Mouse (Mus musculus) lung, embryonic 14.5 days (tissue): Measurements from ENCODE around the gene Dnm1. TPM values are rescaled to one million over a fixed set of nuclear protein-coding genes. Genes with fewer than 3 reads are reported as not detected.

ENCODE experiments used
- ATAC-seq: fragments of 200-750 bp; cut with Nextera tagmentation; 2 replicates; pipeline ENCODE4 v1.8.0; 2017; ENCODE audit warnings: mild to moderate bottlenecking, moderate TSS enrichment, moderate library complexity; ENCODE audit not compliant: insufficient read depth
- DNase-seq: peaks from one replicate; pipeline ENCODE4 v3.0.0-alpha.2; 2015
- H3K27ac ChIP-seq: fragments of 300-500 bp; sonication (generic); 2 replicates; pipeline ENCODE4 v1.5.1; 2014; ENCODE audit warnings: low read depth, mild to moderate bottlenecking, moderate library complexity
- H3K27me3 ChIP-seq: fragments of 300-500 bp; sonication (generic); 2 replicates; pipeline ENCODE4 v1.6.1; 2014; ENCODE audit warnings: low read length, control low read depth; ENCODE audit not compliant: insufficient read depth
- H3K36me3 ChIP-seq: fragments of 300-500 bp; sonication (generic); 2 replicates; pipeline ENCODE4 v1.6.1; 2014; ENCODE audit warnings: control low read depth; ENCODE audit not compliant: insufficient read depth
- H3K4me1 ChIP-seq: fragments of 300-500 bp; sonication (generic); 2 replicates; pipeline ENCODE4 v1.6.1; 2014; ENCODE audit warnings: antibody characterized with exemption, control low read depth; ENCODE audit not compliant: insufficient read depth
- H3K4me2 ChIP-seq: fragments of 300-500 bp; sonication (generic); 2 replicates; pipeline ENCODE4 v1.6.1; 2014; ENCODE audit warnings: mild to moderate bottlenecking
- H3K4me3 ChIP-seq: fragments of 300-500 bp; sonication (generic); 2 replicates; pipeline ENCODE4 v1.5.1; 2014; ENCODE audit warnings: low read depth, low read length
- H3K9ac ChIP-seq: fragments of 300-500 bp; sonication (generic); 2 replicates; pipeline ENCODE4 v1.6.1; 2014
- H3K9me3 ChIP-seq: fragments of 300-500 bp; sonication (generic); 2 replicates; pipeline ENCODE4 v1.6.1; 2016; ENCODE audit warnings: low read depth, low read length, control low read depth
- CTCF ChIP-seq: IDR thresholded peaks from 2 replicates; pipeline ENCODE4 v1.5.1; 2016; ENCODE audit warnings: antibody characterized with exemption, low read depth
- WGBS: fragments of 180-500 bp; shearing (Covaris S2); extraction: QIAGEN DNeasy Blood & Tissue Kit; methylation state at CpG from one replicate; pipeline ENCODE4 v1.1.7; 2014; 5-methylcytosine and 5-hydroxymethylcytosine counted together
- microRNA-seq: library from miRNA; unstranded; fragments of <30 nt; microRNA quantifications from one replicate; pipeline ENCODE4, GENCODE M21; 2016; ENCODE audit warnings: borderline number of aligned reads
- polyA plus RNA-seq: library from polyadenylated mRNA; unstranded; fragments of >200 nt; fragmentation: Nextera tagmentation; extraction: Ambion mirVana; gene quantifications from 2 replicates; pipeline ENCODE4 v1.2.1, GENCODE M21; 2014

The Dnm1 gene
- polyA plus RNA-seq, 1 experiment from 2014 or later: 17.5 TPM

DNA sequence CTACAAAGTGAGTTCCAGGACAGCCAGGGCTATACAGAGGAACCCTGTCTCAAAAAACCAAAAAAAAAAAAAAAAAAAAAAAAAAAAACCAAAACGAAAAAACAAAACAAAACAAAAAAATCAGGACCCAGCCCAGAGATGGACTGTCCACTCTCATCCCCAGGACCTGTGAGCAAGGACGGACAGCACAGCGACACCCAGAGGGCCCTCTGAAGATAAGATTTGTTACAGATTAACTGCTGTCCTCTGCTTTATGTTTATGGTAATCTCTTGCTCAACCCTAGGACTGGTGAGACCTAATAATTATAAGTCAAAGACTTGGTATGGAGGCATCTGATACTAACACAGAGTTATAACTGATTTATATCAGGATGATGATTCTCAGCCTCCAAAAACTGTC is 77.3 kb downstream of the Dnm1 start:
- Histone ChIP-seq H3K4me2 (no peak overlapping the region), H3K27ac (no peak overlapping the region), H3K4me1 (no peaks in the 10 kb centered on the region), H3K9me3 (no peaks in the 10 kb centered on the region), H3K36me3 (peaks cover 37% of the 10 kb centered on the region), H3K4me3 (no peak overlapping the region), H3K27me3 (no peaks in the 10 kb centered on the region), H3K9ac (no peak overlapping the region)
- ATAC-seq: no peak; the same call in 1 of the 2 replicates
- WGBS: 65% methylated on average over 3 of the region's 3 CpGs
- DNase-seq: no peak
- TF ChIP-seq CTCF: no peak

DNA sequence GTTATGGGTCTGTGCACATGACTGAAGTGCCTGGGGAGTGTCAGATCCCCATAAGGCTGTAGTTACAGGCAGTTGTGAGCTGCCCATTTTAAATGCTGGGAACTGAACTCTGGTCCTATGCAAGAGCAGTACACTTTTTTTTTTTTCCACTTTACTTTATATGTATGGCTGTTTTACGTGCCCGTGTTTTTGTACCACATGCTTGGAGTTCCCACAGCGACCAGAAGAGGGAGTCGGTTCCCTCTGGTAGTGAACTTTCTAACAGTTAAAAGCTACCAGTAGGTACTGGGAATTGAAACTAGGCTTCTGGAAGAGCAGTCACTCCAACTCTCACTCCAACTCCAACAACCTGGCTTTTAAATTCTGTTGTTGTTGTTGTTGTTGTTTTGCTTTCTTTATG is 92.5 kb downstream of the Dnm1 start:
- TF ChIP-seq CTCF: peak; percentile 54
- Histone ChIP-seq H3K4me3 (no peak overlapping the region), H3K27ac (no peak overlapping the region), H3K9ac (no peak overlapping the region), H3K36me3 (peaks cover 28% of the 10 kb centered on the region), H3K4me1 (no peaks in the 10 kb centered on the region), H3K27me3 (no peaks in the 10 kb centered on the region), H3K4me2 (peak overlapping the region; percentile 72), H3K9me3 (no peaks in the 10 kb centered on the region)
- 27% methylated on average over 4 of the region's 4 CpGs for WGBS
- no peak for ATAC-seq
- DNase-seq: peak; percentile 66

DNA sequence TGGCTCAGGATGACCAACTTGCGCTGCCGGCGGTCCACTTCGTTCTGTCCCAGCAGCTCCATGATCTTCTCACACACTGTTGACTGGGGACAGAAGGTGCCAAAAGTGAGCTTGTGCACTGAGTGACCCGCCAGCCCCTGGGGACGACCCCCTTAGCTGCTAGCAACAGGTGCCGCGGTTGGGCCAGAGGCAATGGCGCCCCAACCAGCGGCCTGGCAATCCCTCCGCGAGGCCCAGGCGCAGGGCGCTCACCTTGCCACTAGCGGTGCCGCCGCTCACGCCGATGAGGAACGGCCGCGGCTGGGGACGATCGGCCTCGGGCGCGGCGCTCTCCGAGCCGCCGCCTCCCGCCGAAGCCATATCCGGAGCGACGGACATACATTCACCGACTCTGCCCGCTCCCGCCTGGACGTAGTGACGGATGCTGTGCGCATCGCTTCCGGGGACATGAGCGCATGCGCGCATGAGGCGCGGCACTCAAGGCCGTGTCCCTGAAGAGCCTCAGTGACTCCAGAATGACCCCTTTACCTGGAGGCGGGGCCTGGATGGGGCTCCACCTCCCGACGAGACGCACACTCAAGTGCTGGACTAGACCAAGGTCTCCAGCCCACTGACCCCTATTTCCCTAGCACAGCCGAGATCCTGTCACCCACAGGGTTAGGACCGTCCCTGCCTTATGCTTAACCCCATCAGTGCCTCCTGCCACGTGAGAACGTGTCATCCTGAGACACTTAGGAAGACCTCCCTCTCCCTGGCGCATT is 93.3 kb downstream of the Dnm1 start, which contains the start of gene Uck1:
TSS of gene Uck1 (minus strand) at position 503 of the 761 bp plus-strand sequence.
- H3K4me1 ChIP-seq: no peaks in the 10 kb centered on the region
- peak within 1 kb of the TSS; percentile 72 for H3K4me2 ChIP-seq
- H3K27ac ChIP-seq: peak within 1 kb of the TSS; percentile 67
- no peaks in the 10 kb centered on the region for H3K9me3 ChIP-seq
- peak; percentile 92 for ATAC-seq
- no peaks in the 10 kb centered on the region for H3K27me3 ChIP-seq
- H3K9ac ChIP-seq: peak within 1 kb of the TSS; percentile 81
- no peak for TF ChIP-seq CTCF
- peak; percentile 95 for DNase-seq
- H3K36me3 ChIP-seq: peaks cover 31% of the 10 kb centered on the region
- 2% methylated on average over 59 of the region's 59 CpGs for WGBS
- peak within 1 kb of the TSS; percentile 90 for H3K4me3 ChIP-seq

DNA sequence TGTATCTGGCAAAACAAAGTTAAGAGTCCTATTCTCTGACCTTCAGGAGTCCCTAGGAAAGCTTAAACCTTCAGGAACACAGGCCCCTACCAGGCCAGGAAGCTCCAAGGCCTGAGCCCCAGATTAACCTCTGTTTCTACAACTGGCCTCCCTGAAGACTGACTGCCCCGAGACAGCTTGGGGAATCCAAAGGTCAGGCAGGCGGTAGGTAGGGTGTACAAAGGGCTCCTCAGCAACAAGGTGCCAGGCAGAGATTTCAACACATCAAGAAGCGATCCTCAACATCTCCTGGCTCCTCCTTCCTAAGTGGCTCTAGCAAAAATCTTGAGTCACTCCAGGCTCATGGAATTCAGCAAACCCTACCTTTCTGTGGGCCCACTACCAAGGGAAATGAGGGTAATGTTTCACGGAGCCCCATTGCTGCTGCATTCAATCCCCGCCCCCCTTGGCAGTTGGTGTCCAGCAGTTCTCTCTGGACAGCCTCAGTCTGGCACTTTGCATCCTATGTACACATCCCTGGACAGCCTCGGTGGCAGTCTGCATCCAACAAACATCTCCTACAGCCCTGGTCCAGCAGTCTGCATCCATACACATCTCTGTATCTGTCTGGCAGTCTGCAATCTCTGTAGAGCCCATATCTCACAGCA is 94.1 kb downstream of the Dnm1 start:
- no peak for TF ChIP-seq CTCF
- no peak overlapping the region for H3K27ac ChIP-seq
- no peaks in the 10 kb centered on the region for H3K9me3 ChIP-seq
- no peaks in the 10 kb centered on the region for H3K4me1 ChIP-seq
- no peaks in the 10 kb centered on the region for H3K27me3 ChIP-seq
- peaks cover 39% of the 10 kb centered on the region for H3K36me3 ChIP-seq
- ATAC-seq (no peak), DNase-seq (no peak)
- peak overlapping the region; percentile 72 for H3K4me2 ChIP-seq
- H3K4me3 ChIP-seq: peak overlapping the region; percentile 90
- WGBS: 45% methylated on average over 6 of the region's 6 CpGs
- peak overlapping the region; percentile 81 for H3K9ac ChIP-seq

Small RNAs within 50 kb of the gene (microRNA-seq; reads per million reads assigned to microRNA genes)
- gene Gm23363: not detected
- gene Mir199b: 675 reads per million, percentile 69 among the genes with 10 or more reads in this experiment

Other genes with a start within 250 kb of the Dnm1 start
- gene Prrc2b, start 202.3 kb downstream of the Dnm1 start, polyA plus RNA-seq: 69.0 and 76.8 TPM in 2 replicates
- 19.4 and 21.6 TPM in 2 replicates for gene Pomt1, start 116.7 kb downstream of the Dnm1 start, polyA plus RNA-seq
- 58.6 and 63.6 TPM in 2 replicates for gene Uck1, start 93.2 kb downstream of the Dnm1 start, polyA plus RNA-seq
- gene Golga2, start 66.0 kb downstream of the Dnm1 start, polyA plus RNA-seq: 24.0 and 25.2 TPM in 2 replicates
- 205 and 220 TPM in 2 replicates for gene Swi5, start 65.3 kb downstream of the Dnm1 start, polyA plus RNA-seq
- 46.1 and 51.9 TPM in 2 replicates for gene Ciz1, start 1.0 kb downstream of the Dnm1 start, polyA plus RNA-seq
- gene 1110008P14Rik, start 28.6 kb upstream of the Dnm1 start, polyA plus RNA-seq: 32.4 and 33.3 TPM in 2 replicates
- gene Lcn2, start 34.9 kb upstream of the Dnm1 start, polyA plus RNA-seq: 1.6 TPM in 1 of 2 replicates, not detected in the other
- 28.0 and 28.2 TPM in 2 replicates for gene Ptges2, start 42.6 kb upstream of the Dnm1 start, polyA plus RNA-seq
- 5.7 and 6.5 TPM in 2 replicates for gene Naif1, start 97.1 kb upstream of the Dnm1 start, polyA plus RNA-seq
- gene Slc25a25, start 98.1 kb upstream of the Dnm1 start, polyA plus RNA-seq: 16.3 and 19.5 TPM in 2 replicates
- 18.4 and 19.9 TPM in 2 replicates for gene Fam102a, start 182.0 kb upstream of the Dnm1 start, polyA plus RNA-seq
- gene Dpm2, start 217.5 kb upstream of the Dnm1 start, polyA plus RNA-seq: 94.9 and 98.5 TPM in 2 replicates
- 0.50 and 0.70 TPM in 2 replicates for gene Pip5kl1, start 221.5 kb upstream of the Dnm1 start, polyA plus RNA-seq
- gene 9430097D07Rik, start 222.3 kb upstream of the Dnm1 start, polyA plus RNA-seq: 0.20 TPM in 1 of 2 replicates, not detected in the other
- gene St6galnac4, start 233.8 kb upstream of the Dnm1 start, polyA plus RNA-seq: 22.0 and 23.8 TPM in 2 replicates
- 8.3 and 11.1 TPM in 2 replicates for gene St6galnac6, start 246.4 kb upstream of the Dnm1 start, polyA plus RNA-seq